Mouse (Mus musculus) heart, embryonic 16.5 days (tissue): ENCODE data around the gene 1500009C09Rik. TPM values are rescaled to one million over a fixed set of nuclear protein-coding genes. Genes with fewer than 3 reads are reported as not detected.

ENCODE experiments used
- ATAC-seq: fragments of 200-750 bp; cut with Nextera tagmentation; replicated peaks from 2 replicates; pipeline ENCODE4 v1.8.0; 2017; ENCODE audit warnings: moderate number of reproducible peaks; ENCODE audit not compliant: insufficient read depth, low FRiP score; ENCODE audit errors: extremely low read depth
- H3K27ac ChIP-seq: fragments of 300-500 bp; sonication (generic); 2 replicates; pipeline ENCODE4 v1.5.1; 2014; ENCODE audit warnings: mild to moderate bottlenecking, low read length, control low read depth, moderate library complexity
- H3K27me3 ChIP-seq: fragments of 300-500 bp; sonication (generic); 2 replicates; pipeline ENCODE4 v1.6.1; 2014; ENCODE audit warnings: low read length, mixed read lengths; ENCODE audit not compliant: control insufficient read depth, insufficient read depth
- H3K36me3 ChIP-seq: fragments of 300-500 bp; sonication (generic); 2 replicates; pipeline ENCODE4 v1.6.1; 2014; ENCODE audit not compliant: control insufficient read depth, insufficient read depth
- H3K4me1 ChIP-seq: fragments of 300-500 bp; sonication (generic); 2 replicates; pipeline ENCODE4 v1.6.1; 2014; ENCODE audit warnings: low read length, mixed read lengths; ENCODE audit not compliant: control insufficient read depth, insufficient read depth
- H3K4me2 ChIP-seq: fragments of 300-500 bp; sonication (generic); 2 replicates; pipeline ENCODE4 v1.6.1; 2014; ENCODE audit warnings: low read depth, mild to moderate bottlenecking, control low read depth, low read length
- H3K4me3 ChIP-seq: fragments of 300-500 bp; sonication (generic); 2 replicates; pipeline ENCODE4 v1.5.1; 2014; ENCODE audit warnings: mild to moderate bottlenecking, control low read depth, low read length
- H3K9ac ChIP-seq: fragments of 300-500 bp; sonication (generic); 2 replicates; pipeline ENCODE4 v1.6.1; 2014; ENCODE audit warnings: low read length, control low read depth
- H3K9me3 ChIP-seq: fragments of 300-500 bp; sonication (generic); replicated peaks from 2 replicates; pipeline ENCODE4 v1.6.1; 2016; ENCODE audit warnings: low read length; ENCODE audit not compliant: control insufficient read depth
- WGBS: fragments of 180-500 bp; shearing (Covaris S2); extraction: QIAGEN DNeasy Blood & Tissue Kit; methylation state at CpG from one replicate; pipeline ENCODE4 v1.1.7; 2014; 5-methylcytosine and 5-hydroxymethylcytosine counted together
- polyA plus RNA-seq: library from polyadenylated mRNA; unstranded; fragments of >200 nt; fragmentation: Nextera tagmentation; extraction: Ambion mirVana; gene quantifications from 2 replicates; pipeline ENCODE4 v1.2.1, GENCODE M21; 2015

Gene 1500009C09Rik
- polyA plus RNA-seq, 1 experiment from 2014 or later, result not detected

GRCm38 (mm10) chr15:82268185-82268584 lies 16.0 kb downstream of the 1500009C09Rik start:
- no peaks in the 10 kb centered on the region for H3K9me3 ChIP-seq
- no peaks in the 10 kb centered on the region for H3K36me3 ChIP-seq
- ATAC-seq, result no peak
- 37% methylated on average over 3 of the region's 3 CpGs for WGBS
- H3K27ac ChIP-seq, result no peak overlapping the region
- H3K27me3 ChIP-seq, result peaks cover 8% of the 10 kb centered on the region
- H3K4me3 ChIP-seq, result no peak overlapping the region
- no peak overlapping the region for H3K4me2 ChIP-seq
- no peak overlapping the region for H3K9ac ChIP-seq
- H3K4me1 ChIP-seq, result peaks cover 2% of the 10 kb centered on the region; the same call in 1 of the 2 replicates

GRCm38 (mm10) chr15:82268783-82269182 lies 16.6 kb downstream of the 1500009C09Rik start:
- no peak for ATAC-seq
- Histone ChIP-seq H3K9me3 (no peaks in the 10 kb centered on the region), H3K27me3 (peaks cover 14% of the 10 kb centered on the region), H3K4me1 (peaks cover 2% of the 10 kb centered on the region; the same call in 1 of the 2 replicates), H3K36me3 (no peaks in the 10 kb centered on the region), H3K27ac (no peak overlapping the region), H3K9ac (no peak overlapping the region), H3K4me3 (no peak overlapping the region), H3K4me2 (no peak overlapping the region)
- 85% methylated on average over 9 of the region's 9 CpGs for WGBS

GRCm38 (mm10) chr15:82271201-82271600 lies 19.0 kb downstream of the 1500009C09Rik start:
- ATAC-seq, result no peak; the same call in 1 of the 2 replicates
- no peak overlapping the region for H3K4me3 ChIP-seq
- H3K27ac ChIP-seq, result no peak overlapping the region
- H3K27me3 ChIP-seq, result peaks cover 37% of the 10 kb centered on the region
- no peaks in the 10 kb centered on the region for H3K9me3 ChIP-seq
- no peak overlapping the region for H3K4me2 ChIP-seq
- H3K9ac ChIP-seq, result no peak overlapping the region
- H3K36me3 ChIP-seq, result no peaks in the 10 kb centered on the region
- H3K4me1 ChIP-seq, result peaks cover 10% of the 10 kb centered on the region; the same call in 1 of the 2 replicates
- 4% methylated on average over 5 of the region's 5 CpGs for WGBS

- peaks cover 46% of the 10 kb centered on the region for H3K27me3 ChIP-seq
- H3K9me3 ChIP-seq, result no peaks in the 10 kb centered on the region
- no peak overlapping the region for H3K4me3 ChIP-seq
- no peak overlapping the region for H3K9ac ChIP-seq
- WGBS, result 83% methylated on average over 6 of the region's 6 CpGs
- no peak overlapping the region for H3K4me2 ChIP-seq
- H3K27ac ChIP-seq, result no peak overlapping the region
- H3K36me3 ChIP-seq, result no peaks in the 10 kb centered on the region
- ATAC-seq, result no peak
- peaks cover 10% of the 10 kb centered on the region; the same call in 1 of the 2 replicates for H3K4me1 ChIP-seq
These were observed 20.1 kb downstream of the 1500009C09Rik start for GRCm38 (mm10) chr15:82272295-82272694.

- peak within 1 kb of the TSS; percentile 85 for H3K4me2 ChIP-seq
- H3K4me3 ChIP-seq, result peak within 1 kb of the TSS; percentile 61
- peaks cover 10% of the 10 kb centered on the region; the same call in 1 of the 2 replicates for H3K4me1 ChIP-seq
- WGBS, result 27% methylated on average over 6 of the region's 6 CpGs
- no peaks in the 10 kb centered on the region for H3K36me3 ChIP-seq
- H3K27ac ChIP-seq, result no peak within 1 kb of the TSS
- H3K27me3 ChIP-seq, result peaks cover 46% of the 10 kb centered on the region
- peak within 1 kb of the TSS; percentile 63 for H3K9ac ChIP-seq
- ATAC-seq, result no peak
- H3K9me3 ChIP-seq, result no peaks in the 10 kb centered on the region
These were observed 22.4 kb downstream of the 1500009C09Rik start, which contains the start of gene Sept3 for GRCm38 (mm10) chr15:82274593-82274926. Sept3 (plus strand) TSS chr15:82274893.

GRCm38 (mm10) chr15:82274927-82275901 lies 23.0 kb downstream of the 1500009C09Rik start:
- Histone ChIP-seq H3K36me3 (no peaks in the 10 kb centered on the region), H3K27ac (no peak overlapping the region), H3K27me3 (peaks cover 46% of the 10 kb centered on the region), H3K9me3 (no peaks in the 10 kb centered on the region), H3K9ac (peak overlapping the region; percentile 63), H3K4me1 (peaks cover 11% of the 10 kb centered on the region; the same call in 1 of the 2 replicates), H3K4me3 (peak overlapping the region; percentile 61), H3K4me2 (peak overlapping the region; percentile 85)
- under 1% methylated on average over 79 of the region's 86 CpGs for WGBS
- peak; percentile 41; the same call in 1 of the 2 replicates for ATAC-seq

GRCm38 (mm10) chr15:82277591-82277990 lies 25.4 kb downstream of the 1500009C09Rik start:
- Histone ChIP-seq H3K4me1 (peaks cover 18% of the 10 kb centered on the region), H3K4me3 (no peak overlapping the region), H3K4me2 (no peak overlapping the region), H3K36me3 (no peaks in the 10 kb centered on the region), H3K27ac (no peak overlapping the region), H3K9me3 (no peaks in the 10 kb centered on the region), H3K9ac (no peak overlapping the region), H3K27me3 (peaks cover 41% of the 10 kb centered on the region)
- no peak for ATAC-seq
- 65% methylated on average over 5 of the region's 5 CpGs for WGBS

- H3K4me1 ChIP-seq, result peaks cover 10% of the 10 kb centered on the region
- H3K4me3 ChIP-seq, result no peak overlapping the region
- H3K27ac ChIP-seq, result peak overlapping the region; percentile 78
- H3K27me3 ChIP-seq, result peaks cover 14% of the 10 kb centered on the region
- H3K9ac ChIP-seq, result no peak overlapping the region
- WGBS, result 30% methylated on average over 4 of the region's 4 CpGs
- H3K9me3 ChIP-seq, result no peaks in the 10 kb centered on the region
- no peaks in the 10 kb centered on the region for H3K36me3 ChIP-seq
- peak; percentile 90 for ATAC-seq
- no peak overlapping the region for H3K4me2 ChIP-seq
These were observed 28.4 kb downstream of the 1500009C09Rik start for GRCm38 (mm10) chr15:82280638-82281037.

- no peak overlapping the region for H3K4me3 ChIP-seq
- no peaks in the 10 kb centered on the region for H3K9me3 ChIP-seq
- no peaks in the 10 kb centered on the region for H3K36me3 ChIP-seq
- no peak overlapping the region for H3K27ac ChIP-seq
- no peak overlapping the region for H3K4me2 ChIP-seq
- no peaks in the 10 kb centered on the region for H3K27me3 ChIP-seq
- H3K9ac ChIP-seq, result no peak overlapping the region
- ATAC-seq, result no peak
- H3K4me1 ChIP-seq, result peaks cover under 1% of the 10 kb centered on the region; the same call in 1 of the 2 replicates
- WGBS, result 49% methylated on average over 12 of the region's 12 CpGs
These were observed 34.0 kb downstream of the 1500009C09Rik start for GRCm38 (mm10) chr15:82286157-82286556.
